Mouse (Mus musculus): ENCODE data around the gene Sgcb.

Sgcb gene

GRCm38 (mm10) chr5:73647261-73647900 lies at the start of gene Sgcb:
Gene Sgcb (minus strand): TSS chr5:73647790.
- in situ Hi-C loops (cut with MboI, MseI) = no loop called here

DNA sequence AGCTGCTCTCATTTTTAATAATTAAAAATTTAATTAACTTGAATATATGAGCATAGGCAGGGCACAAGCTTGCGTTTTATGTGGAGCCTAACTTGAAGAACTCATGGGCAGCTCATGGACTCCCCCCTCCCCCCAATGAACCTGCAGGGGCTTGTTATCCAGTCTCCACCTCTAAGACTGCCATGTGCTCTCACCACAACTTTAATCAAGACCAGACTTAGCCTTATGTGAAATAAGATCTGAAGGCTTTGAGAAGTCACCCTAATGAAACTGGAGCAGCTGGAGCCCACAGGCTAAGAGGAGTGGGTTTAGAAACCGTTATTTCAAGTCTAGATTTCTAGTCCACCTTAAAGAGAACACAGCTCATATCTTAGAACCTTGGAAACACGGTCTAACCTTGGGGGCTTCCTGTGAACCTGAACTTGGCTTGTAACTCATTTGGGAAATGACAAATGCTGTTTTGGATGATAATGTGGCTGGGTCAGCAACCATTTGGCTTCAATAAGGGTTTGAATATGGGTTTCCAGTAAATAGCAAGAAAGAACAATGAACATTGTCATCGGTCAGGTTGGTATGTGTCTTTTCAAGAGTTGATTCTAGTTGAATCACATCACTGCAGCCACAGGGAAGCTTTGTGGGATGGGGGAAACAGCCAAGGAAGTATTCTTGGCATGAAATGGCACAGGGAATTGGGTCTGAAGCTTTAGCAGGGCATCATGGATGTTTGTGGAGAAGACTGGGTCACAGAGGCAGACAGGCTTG lies 46.8 kb upstream of the Sgcb start:
- in situ Hi-C loops (cut with MboI, MseI) = no loop called here

GRCm38 (mm10) chr5:73693778-73694177 lies 46.2 kb upstream of the Sgcb start:
- in situ Hi-C loops (cut with MboI, MseI) = no loop called here

DNA sequence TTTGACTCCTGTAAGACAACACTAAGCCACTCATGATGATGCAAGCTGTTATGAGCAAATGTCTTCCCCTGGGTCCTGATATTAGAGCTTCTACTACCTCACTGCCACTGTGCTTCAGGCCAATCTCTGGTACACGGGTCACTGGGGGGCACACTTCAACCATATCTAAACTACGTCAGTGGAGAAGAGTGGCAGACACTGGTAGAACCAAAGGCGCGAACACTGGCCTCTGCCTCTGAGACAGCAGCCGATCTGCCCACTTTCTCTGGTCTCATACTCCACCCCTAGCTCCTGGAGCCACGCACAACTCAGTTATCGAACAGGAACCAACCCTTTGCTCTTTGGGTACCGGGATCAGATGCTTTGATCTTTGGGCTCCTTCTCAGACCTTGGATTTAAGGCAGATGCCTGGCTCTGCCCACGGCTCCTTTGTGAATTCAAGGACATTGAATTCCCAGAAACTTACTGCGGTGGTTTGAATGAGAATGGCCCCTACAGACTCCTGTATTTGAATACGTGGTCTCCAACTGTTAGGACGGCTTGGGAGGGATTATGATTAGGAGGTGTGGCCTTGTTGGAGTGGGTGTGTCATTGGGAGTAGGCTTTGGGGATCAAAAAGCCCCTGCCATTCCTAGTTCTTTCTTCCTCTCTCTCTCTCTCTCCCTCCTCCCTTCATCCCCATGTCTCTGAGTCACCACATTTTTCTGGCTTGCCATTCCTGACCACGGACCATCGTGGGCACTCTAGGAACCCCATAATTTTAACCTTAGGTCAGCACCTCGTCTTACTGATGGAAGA lies 44.3 kb upstream of the Sgcb start:
- in situ Hi-C loops (cut with MboI, MseI) = no loop called here

DNA sequence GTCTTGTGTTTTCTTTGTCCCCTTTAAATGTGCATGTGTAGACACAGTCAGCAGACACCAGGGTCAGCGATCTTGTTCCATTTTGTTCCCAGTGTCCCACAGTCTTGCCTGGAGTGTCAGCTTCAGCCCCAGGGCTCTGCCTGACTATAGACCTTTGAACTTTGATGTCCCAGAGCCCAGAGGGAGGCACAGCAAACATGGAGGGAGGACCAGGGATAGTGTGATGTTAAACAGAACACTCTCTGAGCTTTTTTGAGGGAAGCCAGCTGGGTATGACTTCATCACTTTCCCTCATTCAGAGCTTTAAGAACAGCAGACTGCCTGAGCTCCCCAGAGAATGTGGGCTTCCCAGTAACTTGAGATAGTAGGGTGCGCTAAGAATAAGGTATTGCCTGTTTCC lies 42.6 kb upstream of the Sgcb start:
- in situ Hi-C loops (cut with MboI, MseI) = no loop called here

- in situ Hi-C loops (cut with MboI, MseI) = no loop called here
These were observed 41.0 kb upstream of the Sgcb start for GRCm38 (mm10) chr5:73688576-73688975.

DNA sequence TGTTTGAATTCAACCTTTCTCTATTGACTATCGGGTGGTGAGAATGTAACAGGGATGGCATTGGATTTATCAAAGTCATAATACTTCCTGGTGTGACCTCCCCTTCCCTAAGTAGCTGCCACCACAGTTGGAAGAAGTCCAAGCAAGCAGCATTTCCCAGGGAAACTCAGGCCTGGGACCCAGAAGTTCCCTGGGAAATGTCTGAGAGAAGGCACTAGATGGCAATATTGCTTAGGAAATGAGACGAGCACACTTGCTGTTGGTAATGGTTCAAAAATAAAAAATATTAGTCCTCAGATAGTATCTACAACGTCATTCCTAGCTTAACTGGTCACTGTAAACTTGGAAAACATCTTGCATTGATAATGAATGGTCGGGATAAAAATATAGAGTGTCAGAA lies 38.6 kb upstream of the Sgcb start:
- in situ Hi-C loops (cut with MboI, MseI) = no loop called here

GRCm38 (mm10) chr5:73683706-73684409 lies 36.3 kb upstream of the Sgcb start:
- in situ Hi-C loops (cut with MboI, MseI) = no loop called here

- in situ Hi-C loops (cut with MboI, MseI) = no loop called here
These were observed 35.6 kb upstream of the Sgcb start for GRCm38 (mm10) chr5:73683221-73683620.

GRCm38 (mm10) chr5:73676626-73677025 lies 29.0 kb upstream of the Sgcb start:
- in situ Hi-C loops (cut with MboI, MseI) = no loop called here

GRCm38 (mm10) chr5:73675604-73676003 lies 28.0 kb upstream of the Sgcb start:
- in situ Hi-C loops (cut with MboI, MseI) = no loop called here

GRCm38 (mm10) chr5:73669386-73669785 lies 21.8 kb upstream of the Sgcb start:
- in situ Hi-C loops (cut with MboI, MseI) = no loop called here

DNA sequence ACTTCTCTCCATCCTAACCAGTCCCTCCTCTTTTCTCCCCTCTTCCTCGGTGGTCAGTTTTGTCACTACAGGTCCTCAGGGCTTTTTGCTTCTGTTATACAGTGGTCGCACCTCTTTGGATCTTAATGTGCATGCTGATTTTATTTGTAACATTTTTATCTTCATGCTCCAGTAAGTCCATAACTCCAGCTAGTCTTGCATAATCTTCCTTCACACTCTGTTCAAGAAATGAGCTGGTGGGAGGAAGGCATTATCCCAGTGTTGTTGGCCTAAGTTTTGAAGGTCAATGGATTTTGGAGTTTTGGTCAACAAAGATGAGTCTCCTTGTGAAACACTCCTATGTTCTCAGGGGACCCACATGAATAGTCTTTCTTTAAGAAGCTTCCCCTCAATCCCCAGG lies 20.3 kb upstream of the Sgcb start:
- in situ Hi-C loops (cut with MboI, MseI) = no loop called here

DNA sequence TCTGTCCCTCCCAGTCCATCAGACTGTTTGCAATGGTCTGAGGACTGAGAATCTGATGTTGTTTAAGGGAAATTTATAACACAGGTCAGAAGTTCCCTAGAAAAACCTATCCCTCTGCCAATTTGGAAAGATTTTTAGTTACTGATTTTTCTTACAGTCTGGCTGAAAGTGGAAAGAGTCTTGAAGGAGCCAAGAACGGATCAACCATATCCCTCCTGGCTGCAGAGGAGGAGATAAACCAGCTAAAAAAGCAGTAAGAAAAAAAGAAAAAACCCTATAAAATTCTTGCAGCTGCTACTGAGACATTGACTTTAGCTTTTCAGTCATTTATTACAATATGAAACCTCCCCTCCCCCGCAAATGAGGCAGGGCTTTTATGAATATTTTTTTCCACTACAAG lies 19.1 kb upstream of the Sgcb start:
- in situ Hi-C loops (cut with MboI, MseI) = no loop called here

GRCm38 (mm10) chr5:73651855-73652201 lies 4.2 kb upstream of the Sgcb start:
- in situ Hi-C loops (cut with MboI, MseI) = no loop called here

DNA sequence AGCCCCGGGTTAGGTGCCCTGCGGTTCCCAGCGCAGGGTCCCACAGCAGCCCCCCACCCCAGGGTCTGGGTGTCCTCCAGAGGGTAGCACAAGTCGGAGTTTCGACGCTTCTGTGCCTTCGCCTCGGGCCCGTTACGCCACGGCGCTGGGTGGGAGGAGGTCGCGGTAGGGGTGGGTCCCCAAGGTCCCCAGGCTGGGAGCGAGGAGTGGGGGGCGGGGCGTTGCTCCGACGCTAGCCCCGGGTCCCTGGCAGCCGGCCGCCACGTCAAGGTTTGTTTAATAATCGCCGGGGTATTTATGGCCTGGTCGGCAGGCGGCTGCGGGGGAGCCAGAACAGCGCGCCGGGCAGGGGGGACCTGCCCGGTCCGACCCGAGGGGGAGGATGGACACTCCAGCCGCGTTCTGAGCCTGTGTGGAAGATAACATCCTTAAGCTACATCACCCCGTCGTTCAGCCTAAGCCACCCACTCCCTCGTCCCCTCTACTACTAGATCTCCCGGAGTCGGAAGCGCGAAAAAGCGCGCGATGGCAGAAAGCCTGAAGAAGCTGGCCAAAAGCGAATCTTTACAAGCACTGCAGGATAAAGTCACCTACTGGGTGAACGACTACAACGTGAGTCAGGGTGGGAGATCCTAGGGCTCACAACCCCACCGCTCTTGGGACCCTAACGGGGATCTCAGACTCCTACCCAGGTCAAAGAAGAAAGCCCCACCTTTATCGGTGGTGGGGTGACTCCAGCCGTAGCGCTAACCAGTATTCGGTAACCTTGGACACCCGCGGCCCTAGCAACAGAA lies 3.7 kb upstream of the Sgcb start, which contains the start of gene Spata18:
Gene Spata18 (plus strand): TSS at position 319 of the 794 bp plus-strand sequence.
- in situ Hi-C loops (cut with MboI, MseI) = no loop called here

- in situ Hi-C loops (cut with MboI, MseI) = no loop called here
These were observed 2.9 kb upstream of the Sgcb start for GRCm38 (mm10) chr5:73650365-73650964.

- in situ Hi-C loops (cut with MboI, MseI) = no loop called here
These were observed 5.5 kb downstream of the Sgcb start for GRCm38 (mm10) chr5:73642091-73642490.

DNA sequence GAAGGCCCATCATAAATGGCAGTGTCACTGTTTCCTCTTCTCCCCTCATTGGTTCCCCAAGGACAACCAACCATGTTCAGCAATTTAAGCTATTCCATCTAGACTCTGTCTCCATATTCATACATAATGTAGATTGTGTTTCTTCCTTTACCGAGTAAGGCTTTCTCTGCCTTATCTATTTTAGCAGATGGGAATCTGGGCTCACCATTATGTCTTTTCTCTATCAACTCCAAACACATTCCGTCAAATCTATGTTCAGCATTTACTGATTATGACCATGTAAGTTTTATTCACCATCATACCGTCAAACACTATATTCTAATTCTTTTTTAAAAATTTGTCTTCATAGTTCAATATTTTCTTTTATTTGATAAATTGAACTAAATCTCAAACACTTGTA lies 6.5 kb downstream of the Sgcb start:
- in situ Hi-C loops (cut with MboI, MseI) = no loop called here

DNA sequence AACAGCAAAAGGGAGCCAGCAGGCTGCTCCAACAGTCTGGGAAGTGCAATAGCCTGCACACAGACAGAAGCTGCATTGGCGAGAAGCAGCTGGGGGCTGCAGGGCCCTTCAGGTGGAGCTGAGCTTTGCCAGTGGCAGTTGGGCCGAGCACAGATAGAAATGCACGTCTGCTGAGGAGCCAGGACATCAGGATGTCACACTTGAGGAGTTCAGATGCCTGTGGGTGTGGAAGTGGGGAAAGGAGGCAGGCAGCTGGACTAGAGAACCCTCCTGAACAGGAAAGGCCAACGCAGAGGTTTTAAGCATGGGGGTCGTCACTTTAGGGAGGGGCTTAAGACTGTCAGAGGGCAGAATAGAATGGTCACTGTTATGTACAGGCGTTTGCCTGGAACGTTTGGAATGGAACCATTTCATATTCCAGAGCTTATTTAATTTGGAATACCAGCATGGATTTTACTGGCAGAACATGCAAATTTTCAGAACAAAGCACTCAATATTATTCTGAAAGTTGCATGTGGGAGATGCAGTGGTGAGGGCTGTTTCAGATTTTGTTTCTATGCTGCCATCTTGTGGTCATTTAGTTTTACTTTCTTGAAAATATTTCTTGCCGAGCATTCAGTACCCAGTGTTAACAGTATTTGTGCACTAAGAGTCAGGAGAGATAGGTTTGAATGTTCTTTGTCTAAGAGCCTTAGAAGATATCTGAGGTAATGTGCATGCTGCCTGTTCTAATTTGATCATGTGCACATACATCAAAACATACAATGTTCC lies 10.1 kb downstream of the Sgcb start:
- in situ Hi-C loops (cut with MboI, MseI) = loop anchor here (10.0 kb wide), 1 partner anchor 93 kb away; no protein-coding TSS in a partner anchor

Measured in T-helper 1 cell (primary cell).